Mouse (Mus musculus) 416B (cell line): ENCODE measurements around the gene Impg2.

ENCODE experiments used
- DNase-seq: peaks from one replicate; pipeline ENCODE4 v3.0.0; 2011; ENCODE audit warnings: low read depth

Gene Impg2

GRCm38 (mm10) chr16:56204051-56204450 is at the start of gene Impg2:
TSS of gene Impg2 (plus strand) at chr16:56204313.
- DNase-seq = no peak

- DNase-seq = no peak
Measured at GRCm38 (mm10) chr16:56163466-56163865, 40.6 kb upstream of the Impg2 start.

GRCm38 (mm10) chr16:56170247-56170646 is 33.9 kb upstream of the Impg2 start:
- DNase-seq = no peak

GRCm38 (mm10) chr16:56175867-56176581 is 28.1 kb upstream of the Impg2 start:
- peak; percentile 56 for DNase-seq

- no peak for DNase-seq
Measured at GRCm38 (mm10) chr16:56186863-56187262, 17.2 kb upstream of the Impg2 start.

- no peak for DNase-seq
Measured at GRCm38 (mm10) chr16:56188198-56188597, 15.9 kb upstream of the Impg2 start.

- no peak for DNase-seq
Measured at GRCm38 (mm10) chr16:56212740-56213139, 8.6 kb downstream of the Impg2 start.

GRCm38 (mm10) chr16:56227686-56228085 is 23.6 kb downstream of the Impg2 start:
- DNase-seq = no peak

GRCm38 (mm10) chr16:56229455-56229854 is 25.3 kb downstream of the Impg2 start:
- DNase-seq = no peak

- DNase-seq = peak; percentile 54
Measured at GRCm38 (mm10) chr16:56231300-56231699, 27.2 kb downstream of the Impg2 start.

- no peak for DNase-seq
Measured at GRCm38 (mm10) chr16:56232736-56233135, 28.6 kb downstream of the Impg2 start.

- no peak for DNase-seq
Measured at GRCm38 (mm10) chr16:56246031-56246430, 41.9 kb downstream of the Impg2 start.

GRCm38 (mm10) chr16:56273917-56274316 is 69.8 kb downstream of the Impg2 start:
- no peak for DNase-seq

- DNase-seq = no peak
Measured at GRCm38 (mm10) chr16:56279060-56279459, 74.9 kb downstream of the Impg2 start.

- no peak for DNase-seq
Measured at GRCm38 (mm10) chr16:56279752-56280151, 75.6 kb downstream of the Impg2 start.

GRCm38 (mm10) chr16:56281336-56281735 is 77.2 kb downstream of the Impg2 start:
- DNase-seq = no peak

- DNase-seq = no peak
Measured at GRCm38 (mm10) chr16:56283330-56283729, 79.2 kb downstream of the Impg2 start.

- no peak for DNase-seq
Measured at GRCm38 (mm10) chr16:56283873-56284272, 79.8 kb downstream of the Impg2 start.

GRCm38 (mm10) chr16:56286076-56286475 is 82.0 kb downstream of the Impg2 start:
- DNase-seq = no peak

GRCm38 (mm10) chr16:56286977-56287376 is 82.9 kb downstream of the Impg2 start:
- no peak for DNase-seq

- no peak for DNase-seq
Measured at GRCm38 (mm10) chr16:56294887-56295286, 90.8 kb downstream of the Impg2 start.

GRCm38 (mm10) chr16:56295888-56296648 is 92.0 kb downstream of the Impg2 start:
- no peak for DNase-seq

GRCm38 (mm10) chr16:56298248-56298647 is 94.1 kb downstream of the Impg2 start:
- DNase-seq = no peak
